Mouse (Mus musculus): ENCODE results near the gene Dhcr24.

- TF ChIP-seq POLR2A (IDR thresholded peaks at IDR 0.05; ENCODE audit: extremely low read depth, insufficient read depth, low read length) (no peak), CTCF (IDR thresholded peaks at IDR 0.05; ENCODE audit: extremely low read depth, insufficient read depth, low read length) (no peak)
These were observed 36.7 kb upstream of the Dhcr24 start for GRCm38 (mm10) chr4:106524131-106524530.

Data from cortical plate, adult 2 months (tissue).